Mouse (Mus musculus) pancreas, adult 10 weeks (tissue): ENCODE results near the gene Kdm3a. TPM values are rescaled to one million over a fixed set of nuclear protein-coding genes. Genes with fewer than 3 reads are reported as not detected.

ENCODE experiments used
- polyA plus RNA-seq: library from polyadenylated mRNA; stranded (reverse); fragments of 350-450 nt; fragmentation: Illumina TruSeq; extraction: RNeasy Lipid Tissue Mini Kit (QIAGEN cat#74804); gene quantifications from one replicate; pipeline ENCODE4 v1.2.3, GENCODE M21; 2015; ENCODE audit warnings: low read depth, low replicate concordance; ENCODE audit not compliant: insufficient read depth

Kdm3a gene
- polyA plus RNA-seq: 10.1 TPM

DNA sequence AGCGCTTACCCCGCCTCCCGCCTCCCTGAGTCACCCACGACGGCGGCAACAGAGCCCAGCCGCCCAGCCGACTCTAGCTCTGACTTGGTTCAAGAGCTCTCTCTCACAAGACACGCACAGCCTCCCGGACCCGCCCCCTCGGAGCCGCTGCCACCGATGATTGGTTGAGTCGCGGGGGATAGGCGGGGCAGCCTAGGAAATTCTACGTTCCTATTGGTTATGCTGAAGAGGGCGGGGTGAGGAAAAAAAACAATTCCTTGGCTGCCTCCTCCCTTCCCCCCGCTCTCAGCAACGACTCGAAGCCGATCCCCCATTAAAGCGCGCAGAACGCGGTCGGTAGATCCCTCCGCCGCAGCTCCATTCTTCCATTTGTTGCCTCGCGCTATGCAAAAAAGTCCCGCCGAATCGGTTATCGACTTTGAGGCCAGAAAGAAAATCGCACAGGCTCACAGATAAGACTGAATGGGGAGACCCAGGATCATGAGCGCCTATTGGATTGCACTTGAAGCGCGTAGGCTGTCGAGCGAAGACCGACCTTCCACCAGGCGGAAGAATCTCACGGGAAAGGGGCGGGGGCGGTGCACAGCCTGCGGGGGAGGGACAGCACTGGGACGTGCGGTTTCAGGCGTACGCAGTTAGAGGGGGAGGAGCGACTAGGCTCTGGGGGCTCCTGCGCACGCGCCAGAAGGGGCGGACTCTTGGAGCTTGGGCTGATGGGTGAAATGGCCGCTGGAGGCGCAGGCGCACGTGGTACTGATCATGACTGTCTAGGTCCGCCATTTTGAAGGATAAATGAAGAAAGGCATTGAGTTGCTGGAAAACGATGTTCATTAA is at the start of gene Kdm3a:
Kdm3a (minus strand) TSS at position 162 of the 834 bp plus-strand sequence.

DNA sequence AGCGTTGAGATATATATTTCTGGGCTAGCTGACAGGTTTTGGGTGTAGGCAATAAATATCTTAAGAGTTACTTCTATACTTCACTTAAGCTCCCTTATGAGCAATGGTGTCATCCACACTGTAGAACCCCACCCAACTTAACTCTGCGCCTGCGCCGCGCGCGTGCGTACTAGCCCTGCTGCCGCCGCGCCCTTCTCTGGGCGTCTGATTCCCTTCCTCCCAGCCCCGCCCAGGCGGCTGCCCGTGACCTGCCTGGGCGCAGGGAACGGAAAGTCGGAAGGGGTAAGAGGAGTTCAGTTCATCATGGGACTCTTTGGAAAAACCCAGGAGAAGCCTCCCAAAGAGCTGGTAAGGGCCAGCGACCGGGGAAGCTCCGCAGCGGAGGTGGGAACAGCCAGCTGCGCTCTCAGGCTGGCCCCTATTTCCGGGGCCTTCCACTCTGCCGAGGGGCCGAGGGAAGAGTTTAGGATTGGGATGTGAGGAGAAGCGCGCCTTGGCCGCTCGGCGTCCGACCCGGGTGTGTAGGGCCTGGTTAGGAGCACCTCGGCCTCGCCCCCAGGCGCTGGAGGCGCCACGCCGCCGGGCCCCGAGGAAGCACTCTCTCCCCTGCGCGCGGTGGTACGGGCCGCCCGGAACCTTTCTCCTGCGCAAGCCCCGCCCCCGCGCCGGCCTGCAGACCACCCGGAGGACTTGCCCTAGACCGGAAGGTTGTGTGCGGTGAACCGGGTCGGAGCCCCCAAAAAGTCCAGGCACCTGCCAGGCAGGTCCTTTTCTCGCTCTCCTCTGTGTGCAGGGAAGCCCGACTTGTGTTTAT is 88.9 kb downstream of the Kdm3a start, which contains the start of gene Chmp3:
Chmp3 (plus strand) TSS at position 112 of the 814 bp plus-strand sequence.

Other genes with a start within 250 kb of the Kdm3a start
- 11.4 TPM for gene Rmnd5a, start 192.4 kb downstream of the Kdm3a start, polyA plus RNA-seq
- gene Rnf103, start 139.1 kb downstream of the Kdm3a start, polyA plus RNA-seq: 6.2 TPM
- 22.5 TPM for gene Chmp3, start 89.2 kb downstream of the Kdm3a start, polyA plus RNA-seq
- gene Reep1, start 74.6 kb upstream of the Kdm3a start, polyA plus RNA-seq: 0.87 TPM
- gene Mrpl35, start 194.0 kb upstream of the Kdm3a start, polyA plus RNA-seq: 2.1 TPM
- gene Immt, start 198.3 kb upstream of the Kdm3a start, polyA plus RNA-seq: 25.9 TPM